Comparison of ENCODE assay signal across 15 mouse cellular contexts in the genomic region with DNA sequence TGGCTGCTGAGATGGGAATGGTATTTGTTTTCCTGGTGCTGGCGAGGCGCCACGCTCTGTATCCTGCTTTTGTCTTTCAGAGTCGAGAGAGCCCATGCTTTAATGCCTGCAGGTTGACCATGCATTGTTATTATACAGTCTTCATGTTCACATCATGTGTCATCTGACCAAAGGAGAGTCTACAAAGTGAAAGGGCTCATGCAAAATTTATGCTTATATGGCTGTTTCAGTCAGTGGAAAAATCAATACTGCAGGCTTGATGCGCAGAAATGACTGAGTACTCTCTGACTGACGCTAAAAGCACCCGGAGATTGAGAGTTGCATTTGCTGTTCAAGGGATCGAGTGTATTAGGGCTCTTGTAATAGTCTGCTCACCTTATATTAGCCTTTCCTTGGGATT.
DNase-seq lines count a peak whose midpoint lies in the region; ATAC-seq lines count a peak whose summit lies in the region.
"Had no signal": no experiment of that assay in that cellular context is flagged by ENCODE, and none has a peak within 500 bp of the region (broad histone marks: within the 10 kb centered on the region; RNA-seq: fewer than 3 reads in every experiment).

No protein-coding gene starts in this region.

- H3K27ac ChIP-seq in hindbrain, embryonic 12.5 days = peak overlapping the region; percentile 74
- H3K27ac ChIP-seq in midbrain, embryonic 15.5 days = peak overlapping the region; percentile 68
- H3K27ac ChIP-seq: limb, embryonic 12.5 days had no signal

- 64% methylated on average over 8 of the region's 8 CpGs for WGBS in hindbrain, embryonic 12.5 days
- WGBS in midbrain, embryonic 15.5 days = 41% methylated on average over 8 of the region's 8 CpGs

- no peak overlapping the region for H3K9ac ChIP-seq in hindbrain, embryonic 12.5 days
- H3K9ac ChIP-seq in midbrain, embryonic 15.5 days = no peak overlapping the region
- H3K9ac ChIP-seq: limb, embryonic 12.5 days had no signal

- no peaks in the 10 kb centered on the region for H3K9me3 ChIP-seq in hindbrain, embryonic 12.5 days (replicated peaks)
- H3K9me3 ChIP-seq in midbrain, embryonic 15.5 days = no peaks in the 10 kb centered on the region
- H3K9me3 ChIP-seq: limb, embryonic 12.5 days had no signal

- peaks cover 5% of the 10 kb centered on the region; the same call in 1 of the 2 replicates for H3K4me1 ChIP-seq in hindbrain, embryonic 12.5 days
- peaks cover 11% of the 10 kb centered on the region for H3K4me1 ChIP-seq in midbrain, embryonic 15.5 days
- H3K4me1 ChIP-seq: limb, embryonic 12.5 days had no signal

- H3K36me3 ChIP-seq in hindbrain, embryonic 12.5 days = no peaks in the 10 kb centered on the region
- no peaks in the 10 kb centered on the region for H3K36me3 ChIP-seq in midbrain, embryonic 15.5 days (replicated peaks)
- H3K36me3 ChIP-seq: limb, embryonic 12.5 days had no signal

- no peaks in the 10 kb centered on the region for H3K27me3 ChIP-seq in hindbrain, embryonic 12.5 days
- no peaks in the 10 kb centered on the region for H3K27me3 ChIP-seq in midbrain, embryonic 15.5 days (replicated peaks)
- H3K27me3 ChIP-seq: limb, embryonic 12.5 days had no signal

- no peak overlapping the region for H3K4me3 ChIP-seq in hindbrain, embryonic 12.5 days
- no peak overlapping the region for H3K4me3 ChIP-seq in midbrain, embryonic 15.5 days
- H3K4me3 ChIP-seq: limb, embryonic 12.5 days had no signal

- ATAC-seq in hindbrain, embryonic 12.5 days (ENCODE audit: low FRiP score) = peak; percentile 63; the same call in 1 of the 2 replicates
- peak; percentile 84 for ATAC-seq in midbrain, embryonic 15.5 days (replicated peaks)

- peak; percentile 20 for DNase-seq in right cerebral cortex, postnatal 4 days
- DNase-seq in right cerebral cortex, adult 2 months (ENCODE audit: low spot score in 2 of 2) = no peak
- DNase-seq in thymus, postnatal 25 days = no peak
- no peak for DNase-seq in adrenal gland, adult 8-10 months
- no peak for DNase-seq in liver
- DNase-seq: adrenal gland, postnatal 36 days; heart, adult 18-20 months; heart, postnatal 36 days; kidney, adult 18-20 months; layer of hippocampus, postnatal 36 days; right cerebral cortex, postnatal 14 days; thymus, adult 18-20 months had no signal

- no peak overlapping the region for H3K4me2 ChIP-seq in hindbrain, embryonic 12.5 days (replicated peaks)
- peak overlapping the region; percentile 12; the same call in 1 of the 2 replicates for H3K4me2 ChIP-seq in midbrain, embryonic 15.5 days
- H3K4me2 ChIP-seq: limb, embryonic 12.5 days had no signal
